In genomic region chr3:89847596-89847995, GRCm38 (mm10) we compare ENCODE assay signal across 10 mouse cellular contexts. TPM values are rescaled to one million over a fixed set of nuclear protein-coding genes. Genes with fewer than 3 reads are reported as not detected.
A peak's percentile ranks its signal among the peaks of the same experiment; 100 is the strongest.
DNase-seq lines count a peak whose midpoint lies in the region; ATAC-seq lines count a peak whose summit lies in the region.
"Had no signal": no experiment of that assay in that cellular context is flagged by ENCODE, and none has a peak within 500 bp of the region (broad histone marks: within the 10 kb centered on the region; RNA-seq: fewer than 3 reads in every experiment).

No protein-coding gene starts in this region.

- H3K4me2 ChIP-seq in kidney, embryonic 15.5 days: no peak overlapping the region
- no peak overlapping the region for H3K4me2 ChIP-seq in lung, embryonic 15.5 days
- H3K4me2 ChIP-seq: hindbrain, embryonic 12.5 days had no signal

- H3K9me3 ChIP-seq in kidney, embryonic 15.5 days (replicated peaks): no peaks in the 10 kb centered on the region
- H3K9me3 ChIP-seq in lung, embryonic 15.5 days: no peaks in the 10 kb centered on the region
- H3K9me3 ChIP-seq: hindbrain, embryonic 12.5 days had no signal

- no peaks in the 10 kb centered on the region for H3K36me3 ChIP-seq in kidney, embryonic 15.5 days
- no peaks in the 10 kb centered on the region for H3K36me3 ChIP-seq in lung, embryonic 15.5 days
- H3K36me3 ChIP-seq: hindbrain, embryonic 12.5 days had no signal

- ATAC-seq in kidney, embryonic 15.5 days (replicated peaks; ENCODE audit: low FRiP score): 0 out of 2 replicates have a peak, but pooled peaks have one; percentile 29
- peak; percentile 71 for ATAC-seq in lung, embryonic 15.5 days (ENCODE audit: borderline replicate concordance, extremely low read depth, low FRiP score, low TSS enrichment)

- peaks cover 13% of the 10 kb centered on the region for H3K4me1 ChIP-seq in kidney, embryonic 15.5 days
- peaks cover 17% of the 10 kb centered on the region for H3K4me1 ChIP-seq in lung, embryonic 15.5 days
- H3K4me1 ChIP-seq: hindbrain, embryonic 12.5 days had no signal

- H3K9ac ChIP-seq in kidney, embryonic 15.5 days: no peak overlapping the region
- no peak overlapping the region for H3K9ac ChIP-seq in lung, embryonic 15.5 days
- H3K9ac ChIP-seq: hindbrain, embryonic 12.5 days had no signal

- H3K4me3 ChIP-seq in kidney, embryonic 15.5 days (replicated peaks): no peak overlapping the region
- H3K4me3 ChIP-seq in lung, embryonic 15.5 days: no peak overlapping the region
- H3K4me3 ChIP-seq: hindbrain, embryonic 12.5 days had no signal

- WGBS in kidney, embryonic 15.5 days: 54% methylated on average over 6 of the region's 6 CpGs
- 49% methylated on average over 6 of the region's 6 CpGs for WGBS in lung, embryonic 15.5 days

- no peaks in the 10 kb centered on the region for H3K27me3 ChIP-seq in kidney, embryonic 15.5 days
- no peaks in the 10 kb centered on the region for H3K27me3 ChIP-seq in lung, embryonic 15.5 days
- H3K27me3 ChIP-seq: hindbrain, embryonic 12.5 days had no signal

- DNase-seq in adrenal gland, adult 18-20 months (ENCODE audit: low spot score in 2 of 2): peak; percentile 52 to 58
- DNase-seq in adrenal gland, postnatal 25 days: peak; percentile 68
- DNase-seq in urinary bladder, postnatal 10 days (ENCODE audit: low spot score): no peak
- DNase-seq in spleen, postnatal 36 days (ENCODE audit: low spot score in 2 of 2): no peak
- no peak for DNase-seq in left cerebral cortex, adult 9 months (ENCODE audit: low spot score in 2 of 2)
- DNase-seq: left cerebral cortex, postnatal 4 days; thymus, postnatal 36 days had no signal

- peak overlapping the region; percentile 81 for H3K27ac ChIP-seq in kidney, embryonic 15.5 days
- H3K27ac ChIP-seq in lung, embryonic 15.5 days: peak overlapping the region; percentile 70
- H3K27ac ChIP-seq: hindbrain, embryonic 12.5 days had no signal

RNA-seq across cellular contexts. Expression of gene She, which starts 16.4 kb away (rescaled TPM):
- 1 to 10 TPM; 7.1 to 7.3 TPM for total RNA-seq in adrenal gland, adult 18-20 months (2021)
- 9.0 and 10.1 TPM in 2 replicates for total RNA-seq in adrenal gland, postnatal 25 days (2021)
- 6.6 and 7.5 TPM in 2 replicates for polyA plus RNA-seq in kidney, embryonic 15.5 days (2015; fragmentation: Nextera tagmentation; extraction: Ambion mirVana)
- 9.9 and 10.1 TPM in 2 replicates for polyA plus RNA-seq in lung, embryonic 15.5 days (2015; fragmentation: Nextera tagmentation; extraction: Ambion mirVana)

Comparison
In these comparisons a context has a peak if more than half of its experiments do, and no peak if none do; other contexts are left out.
1. DNase-seq: peak in adrenal gland, adult 18-20 months (2 of 2) and adrenal gland, postnatal 25 days (single experiment); none in urinary bladder, postnatal 10 days (single experiment), spleen, postnatal 36 days (0 of 2) and left cerebral cortex, adult 9 months (0 of 2).